Mouse (Mus musculus) sigmoid colon, adult 10 weeks (tissue): ENCODE measurements around the gene Trp53rkb. TPM values are rescaled to one million over a fixed set of nuclear protein-coding genes. Genes with fewer than 3 reads are reported as not detected.

Experiments used
- polyA plus RNA-seq: library from polyadenylated mRNA; stranded (reverse); fragments of 350-450 nt; fragmentation: Illumina TruSeq; extraction: RNeasy Lipid Tissue Mini Kit (QIAGEN cat#74804); gene quantifications from one replicate; pipeline ENCODE4 v1.2.3, GENCODE M21; 2014; ENCODE audit warnings: low read depth, low replicate concordance

Trp53rkb gene
- 0.41 TPM for polyA plus RNA-seq

GRCm38 (mm10) chr2:166792355-166792754 lies at the start of gene Trp53rkb:
Trp53rkb (plus strand) TSS chr2:166792531.

GRCm38 (mm10) chr2:166805250-166806172 lies 13.2 kb downstream of the Trp53rkb start, which contains the start of gene Arfgef2:
Arfgef2 (plus strand) TSS chr2:166805588.

Other genes with a start within 250 kb of the Trp53rkb start
- gene Prex1, start 78.7 kb upstream of the Trp53rkb start, polyA plus RNA-seq: 2.3 TPM
- 21.7 TPM for gene Arfgef2, start 13.1 kb downstream of the Trp53rkb start, polyA plus RNA-seq
- 157 TPM for gene Cse1l, start 113.5 kb downstream of the Trp53rkb start, polyA plus RNA-seq
- gene Stau1, start 203.8 kb downstream of the Trp53rkb start, polyA plus RNA-seq: 35.6 TPM
- 10.2 TPM for gene Ddx27, start 222.7 kb downstream of the Trp53rkb start, polyA plus RNA-seq